Mouse (Mus musculus) hindbrain, postnatal 0 days (tissue): ENCODE results near the gene Defb35. TPM values are rescaled to one million over a fixed set of nuclear protein-coding genes. Genes with fewer than 3 reads are reported as not detected.
A peak's percentile ranks its signal among the peaks of the same experiment; 100 is the strongest.

Experiments
- ATAC-seq: fragments of 200-750 bp; cut with Nextera tagmentation; 2 replicates; pipeline ENCODE4 v1.8.0; 2017; ENCODE audit warnings: mild to moderate bottlenecking, moderate TSS enrichment, moderate library complexity
- DNase-seq: peaks from one replicate; pipeline ENCODE4 v3.0.0-alpha.2; 2015; ENCODE audit warnings: low spot score
- H3K27ac ChIP-seq: fragments of 300-500 bp; sonication (generic); 2 replicates; pipeline ENCODE4 v1.5.1; 2014; ENCODE audit warnings: mild to moderate bottlenecking
- H3K27me3 ChIP-seq: fragments of 300-500 bp; sonication (generic); 2 replicates; pipeline ENCODE4 v1.6.1; 2014; ENCODE audit warnings: low read length, mixed read lengths; ENCODE audit not compliant: insufficient read depth
- H3K36me3 ChIP-seq: fragments of 300-500 bp; sonication (generic); 2 replicates; pipeline ENCODE4 v1.6.1; 2014; ENCODE audit warnings: low read length, mixed read lengths; ENCODE audit not compliant: insufficient read depth
- H3K4me1 ChIP-seq: fragments of 300-500 bp; sonication (generic); 2 replicates; pipeline ENCODE4 v1.6.1; 2014; ENCODE audit warnings: antibody characterized with exemption, low read length, mixed read lengths; ENCODE audit not compliant: insufficient read depth
- H3K4me2 ChIP-seq: fragments of 300-500 bp; sonication (generic); 2 replicates; pipeline ENCODE4 v1.6.1; 2014; ENCODE audit warnings: low read depth, mild to moderate bottlenecking, low read length, moderate library complexity, mixed read lengths
- H3K4me3 ChIP-seq: fragments of 300-500 bp; sonication (generic); 2 replicates; pipeline ENCODE4 v1.5.1; 2014; ENCODE audit warnings: low read length
- H3K9ac ChIP-seq: fragments of 300-500 bp; sonication (generic); replicated peaks from 2 replicates; pipeline ENCODE4 v1.6.1; 2014; ENCODE audit warnings: mild to moderate bottlenecking, low read length, moderate library complexity, mixed read lengths
- H3K9me3 ChIP-seq: fragments of 300-500 bp; sonication (generic); 2 replicates; pipeline ENCODE4 v1.6.1; 2016; ENCODE audit warnings: low read length, mixed read lengths
- CTCF ChIP-seq: IDR thresholded peaks from 2 replicates; pipeline ENCODE4 v1.5.1; 2016; ENCODE audit warnings: antibody characterized with exemption, control low read depth, low read depth
- WGBS: fragments of 180-500 bp; shearing (Covaris S2); extraction: QIAGEN DNeasy Blood & Tissue Kit; methylation state at CpG from one replicate; pipeline ENCODE4 v1.1.7; 2014; 5-methylcytosine and 5-hydroxymethylcytosine counted together
- polyA plus RNA-seq: library from polyadenylated mRNA; unstranded; fragments of >200 nt; fragmentation: Nextera tagmentation; extraction: Ambion mirVana; gene quantifications from 2 replicates; pipeline ENCODE4 v1.2.1, GENCODE M21; 2015
- total RNA-seq: library from RNA; depleted of rRNA; stranded (reverse); fragments of >200 nt; gene quantifications from 2 replicates; pipeline ENCODE4 v1.2.3, GENCODE M21; 2014

Gene Defb35
- total and polyA plus RNA-seq, 2 experiments from 2014 or later: not detected

DNA sequence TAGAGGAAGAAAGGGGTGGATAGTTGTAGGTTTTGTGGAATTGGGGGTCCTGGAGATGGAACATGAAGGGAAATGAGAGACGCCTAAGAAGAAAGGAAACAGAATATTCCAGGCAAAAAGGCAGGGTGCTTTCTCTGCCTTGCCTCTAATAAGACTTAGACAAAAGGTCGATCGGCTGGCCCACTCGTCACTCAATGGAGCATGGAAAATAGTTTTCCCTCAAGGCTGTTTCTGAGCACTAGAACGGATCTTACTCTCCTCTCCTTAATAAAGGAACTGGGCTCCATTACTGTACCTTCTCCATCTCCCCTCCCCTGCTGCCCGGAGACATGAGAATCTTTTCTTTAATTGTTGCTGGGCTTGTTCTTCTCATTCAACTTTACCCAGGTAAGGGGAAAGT, 8.3 kb downstream of the Defb35 start, which contains the start of gene Defb13:
Gene Defb13, plus strand, starts transcription at position 301 of the 400 bp plus-strand sequence.
- Histone ChIP-seq H3K36me3 (no peaks in the 10 kb centered on the region), H3K4me3 (no peak within 1 kb of the TSS), H3K4me2 (peak within 1 kb of the TSS; percentile 13; the same call in 1 of the 2 replicates), H3K27me3 (no peaks in the 10 kb centered on the region), H3K9ac (no peak within 1 kb of the TSS), H3K27ac (no peak within 1 kb of the TSS), H3K9me3 (no peaks in the 10 kb centered on the region), H3K4me1 (no peaks in the 10 kb centered on the region)
- no peak for TF ChIP-seq CTCF
- 72% methylated on average over 6 of the region's 6 CpGs for WGBS
- no peak for DNase-seq
- ATAC-seq: no peak

DNA sequence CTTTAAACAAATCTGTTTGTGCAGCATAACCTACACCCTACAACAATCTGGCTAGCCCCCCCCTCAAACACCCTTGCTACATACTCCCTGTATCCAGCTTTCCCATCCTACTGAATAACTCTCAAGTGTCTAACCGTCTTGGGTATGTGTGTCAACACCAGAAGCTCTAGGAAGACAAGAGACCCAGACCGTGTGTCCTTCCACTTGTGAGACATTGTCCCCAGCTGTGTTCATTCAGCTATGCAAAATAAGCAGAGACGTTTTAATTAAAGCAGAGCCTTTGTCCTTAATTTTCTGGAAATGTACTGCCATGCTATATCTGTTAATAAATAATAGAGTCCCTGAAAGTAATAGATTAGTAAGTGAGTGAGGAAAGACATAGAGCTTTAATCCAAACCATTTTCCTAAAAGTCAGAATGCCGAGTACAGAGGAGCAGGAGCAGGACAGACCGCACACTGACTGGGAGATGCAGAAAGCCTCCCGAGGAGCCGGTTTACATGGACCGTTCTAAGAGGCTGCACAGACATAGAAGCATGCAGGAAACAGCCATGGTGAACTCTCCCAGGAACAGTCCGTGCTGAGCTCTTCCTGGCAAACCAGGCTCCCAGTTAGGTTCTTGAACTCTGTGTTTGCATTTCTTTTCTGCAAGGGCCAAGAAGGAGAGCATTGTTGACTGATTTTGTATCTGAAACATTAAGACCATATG, 9.3 kb downstream of the Defb35 start:
- DNase-seq: peak; percentile 35
- peak overlapping the region; percentile 13; the same call in 1 of the 2 replicates for H3K4me2 ChIP-seq
- no peaks in the 10 kb centered on the region for H3K36me3 ChIP-seq
- WGBS: 43% methylated on average over 9 of the region's 9 CpGs
- H3K27ac ChIP-seq: no peak overlapping the region
- no peaks in the 10 kb centered on the region for H3K27me3 ChIP-seq
- H3K9me3 ChIP-seq: no peaks in the 10 kb centered on the region
- TF ChIP-seq CTCF: no peak
- H3K4me1 ChIP-seq: no peaks in the 10 kb centered on the region
- no peak overlapping the region for H3K9ac ChIP-seq
- no peak overlapping the region for H3K4me3 ChIP-seq
- ATAC-seq: peak; percentile 59; the same call in 1 of the 2 replicates

DNA sequence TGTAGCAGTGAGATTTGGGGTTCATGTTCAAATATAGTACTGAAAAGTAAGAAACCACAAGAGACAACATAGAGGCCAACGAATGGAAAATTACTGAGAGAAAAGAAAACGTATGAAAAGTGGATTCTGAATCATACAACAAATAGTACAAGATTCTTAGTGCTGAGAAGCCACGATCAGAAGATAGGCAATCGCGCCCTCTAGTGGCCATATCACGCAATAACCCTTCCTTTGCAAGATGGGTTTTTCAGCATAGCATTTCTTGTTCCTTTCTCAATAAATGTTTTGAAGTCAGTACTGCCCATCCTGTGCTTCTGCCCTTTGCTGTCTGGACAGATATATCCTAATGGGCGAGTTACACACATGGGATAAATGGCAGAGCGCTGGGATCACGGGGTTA, 17.2 kb downstream of the Defb35 start:
- no peak overlapping the region for H3K4me3 ChIP-seq
- no peaks in the 10 kb centered on the region for H3K36me3 ChIP-seq
- no peaks in the 10 kb centered on the region for H3K27me3 ChIP-seq
- H3K4me1 ChIP-seq: no peaks in the 10 kb centered on the region
- peak; percentile 91 for TF ChIP-seq CTCF
- 5% methylated on average over 9 of the region's 9 CpGs for WGBS
- no peak overlapping the region for H3K4me2 ChIP-seq
- H3K9ac ChIP-seq: no peak overlapping the region
- no peaks in the 10 kb centered on the region for H3K9me3 ChIP-seq
- 0 out of 2 replicates have a peak, but pooled peaks have one; percentile 35 for ATAC-seq
- DNase-seq: peak; percentile 79
- no peak overlapping the region for H3K27ac ChIP-seq

DNA sequence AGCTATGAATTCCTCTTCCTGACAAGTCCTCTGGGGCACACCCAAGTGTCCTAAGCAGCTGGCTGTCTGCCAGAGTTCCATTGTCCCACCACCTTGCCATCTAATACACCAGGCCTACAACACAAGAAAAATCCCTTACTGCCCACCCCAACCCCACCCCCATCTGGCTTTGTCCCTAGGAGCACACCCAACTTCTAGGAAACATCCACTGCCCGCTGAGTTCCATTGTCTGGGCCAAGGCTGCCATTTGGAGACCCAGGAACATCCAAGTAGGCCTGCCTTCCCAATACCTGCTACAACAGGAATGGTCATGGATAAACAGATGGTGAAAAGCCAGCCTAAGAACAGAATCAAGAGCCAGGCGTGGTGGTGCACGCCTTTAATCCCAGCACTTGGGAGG, 18.2 kb downstream of the Defb35 start:
- 78% methylated on average over 3 of the region's 3 CpGs for WGBS
- no peak for TF ChIP-seq CTCF
- Histone ChIP-seq H3K36me3 (no peaks in the 10 kb centered on the region), H3K4me1 (no peaks in the 10 kb centered on the region), H3K27me3 (no peaks in the 10 kb centered on the region), H3K4me3 (no peak overlapping the region), H3K27ac (no peak overlapping the region), H3K9ac (no peak overlapping the region), H3K9me3 (no peaks in the 10 kb centered on the region), H3K4me2 (no peak overlapping the region)
- DNase-seq (no peak), ATAC-seq (no peak)

DNA sequence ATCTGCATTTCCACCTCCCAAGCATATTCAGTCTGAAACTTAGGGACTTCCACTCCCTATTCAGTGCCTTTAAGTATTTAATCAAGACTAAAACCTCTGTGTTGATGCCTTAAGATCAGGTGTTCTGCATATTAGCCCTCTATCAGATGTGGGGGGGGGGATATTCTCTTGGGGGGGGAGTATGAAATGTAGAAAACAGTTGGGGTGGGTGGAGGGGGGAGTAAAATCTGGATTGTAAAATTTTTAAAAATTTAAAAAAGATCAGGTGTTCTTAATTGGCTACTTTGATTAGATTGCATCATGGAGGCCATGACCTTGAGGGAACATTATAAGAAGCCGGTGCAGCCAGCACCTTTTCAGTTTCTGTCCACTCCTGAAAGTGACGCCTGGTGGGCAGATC, 20.3 kb downstream of the Defb35 start, which contains the start of gene Fam90a1a:
Gene Fam90a1a, plus strand, starts transcription at position 301 of the 400 bp plus-strand sequence.
- WGBS: 88% methylated on average over 2 of the region's 2 CpGs
- H3K36me3 ChIP-seq: no peaks in the 10 kb centered on the region
- no peaks in the 10 kb centered on the region for H3K9me3 ChIP-seq
- no peak within 1 kb of the TSS for H3K9ac ChIP-seq
- no peak for DNase-seq
- no peak within 1 kb of the TSS for H3K27ac ChIP-seq
- ATAC-seq: no peak
- no peak within 1 kb of the TSS for H3K4me2 ChIP-seq
- no peaks in the 10 kb centered on the region for H3K4me1 ChIP-seq
- no peak within 1 kb of the TSS for H3K4me3 ChIP-seq
- H3K27me3 ChIP-seq: no peaks in the 10 kb centered on the region
- no peak for TF ChIP-seq CTCF

DNA sequence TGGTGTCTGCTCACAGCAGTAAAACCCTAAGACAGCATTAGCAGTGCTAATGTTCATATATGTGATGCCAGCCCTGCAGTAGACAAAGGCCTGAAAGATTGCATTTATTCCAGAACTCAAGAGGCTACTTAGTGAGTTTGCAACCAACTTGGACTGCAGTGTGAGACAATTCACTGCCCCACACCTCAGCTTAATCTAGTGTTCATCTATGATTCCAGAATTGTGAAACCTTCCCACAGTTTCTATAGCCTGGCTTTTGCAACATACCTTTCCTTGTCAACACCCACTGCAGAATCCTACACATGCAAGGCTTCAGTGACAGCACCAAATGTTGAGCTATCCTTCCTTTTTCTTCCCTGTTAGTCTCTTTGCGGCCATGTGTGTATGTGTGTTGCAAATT, 28.5 kb downstream of the Defb35 start:
- DNase-seq (no peak), ATAC-seq (no peak)
- Histone ChIP-seq H3K36me3 (no peaks in the 10 kb centered on the region), H3K4me1 (no peaks in the 10 kb centered on the region), H3K4me3 (no peak overlapping the region), H3K4me2 (no peak overlapping the region), H3K9me3 (no peaks in the 10 kb centered on the region), H3K27ac (no peak overlapping the region), H3K9ac (no peak overlapping the region), H3K27me3 (no peaks in the 10 kb centered on the region)
- no peak for TF ChIP-seq CTCF
- 63% methylated on average over 1 of the region's 1 CpGs for WGBS

DNA sequence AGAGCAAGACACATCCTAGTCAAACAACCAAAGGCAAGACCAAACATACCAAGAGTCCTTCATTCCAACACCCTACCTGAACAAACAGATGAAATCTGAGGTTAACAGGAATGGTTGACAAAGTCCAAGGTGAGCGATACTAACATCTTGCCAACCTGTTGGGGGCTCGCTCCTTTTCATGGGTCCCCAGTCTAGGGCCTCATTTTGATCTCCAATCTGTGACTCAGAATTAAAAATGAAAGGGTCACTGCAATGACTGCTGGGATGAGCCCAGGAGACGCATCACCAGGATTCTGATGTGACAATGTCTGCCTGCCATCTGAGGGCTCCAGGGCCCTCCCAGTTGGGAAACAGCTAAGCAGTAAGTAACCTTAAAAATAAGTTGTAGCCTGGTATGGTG, 31.3 kb downstream of the Defb35 start, which contains the start of gene Ccdc70:
Gene Ccdc70, plus strand, starts transcription at position 301 of the 400 bp plus-strand sequence.
- ATAC-seq: no peak
- no peak for TF ChIP-seq CTCF
- no peak within 1 kb of the TSS for H3K9ac ChIP-seq

More for the DNA sequence above, 31.3 kb downstream of the Defb35 start, which contains the start of gene Ccdc70:
- Histone ChIP-seq H3K27ac (no peak within 1 kb of the TSS), H3K4me3 (no peak within 1 kb of the TSS), H3K4me1 (no peaks in the 10 kb centered on the region), H3K27me3 (no peaks in the 10 kb centered on the region), H3K9me3 (no peaks in the 10 kb centered on the region), H3K4me2 (no peak within 1 kb of the TSS), H3K36me3 (no peaks in the 10 kb centered on the region)
- no peak for DNase-seq
- WGBS: 93% methylated on average over 3 of the region's 3 CpGs
